Mouse (Mus musculus): ENCODE measurements around the gene Gpsm2. TPM values are rescaled to one million over a fixed set of nuclear protein-coding genes. Genes with fewer than 3 reads are reported as not detected.

Gpsm2 gene
- not detected in 2 replicates for polyA plus RNA-seq (2012; ENCODE audit: insufficient read depth, insufficient read length, low replicate concordance, missing spikeins)

DNA sequence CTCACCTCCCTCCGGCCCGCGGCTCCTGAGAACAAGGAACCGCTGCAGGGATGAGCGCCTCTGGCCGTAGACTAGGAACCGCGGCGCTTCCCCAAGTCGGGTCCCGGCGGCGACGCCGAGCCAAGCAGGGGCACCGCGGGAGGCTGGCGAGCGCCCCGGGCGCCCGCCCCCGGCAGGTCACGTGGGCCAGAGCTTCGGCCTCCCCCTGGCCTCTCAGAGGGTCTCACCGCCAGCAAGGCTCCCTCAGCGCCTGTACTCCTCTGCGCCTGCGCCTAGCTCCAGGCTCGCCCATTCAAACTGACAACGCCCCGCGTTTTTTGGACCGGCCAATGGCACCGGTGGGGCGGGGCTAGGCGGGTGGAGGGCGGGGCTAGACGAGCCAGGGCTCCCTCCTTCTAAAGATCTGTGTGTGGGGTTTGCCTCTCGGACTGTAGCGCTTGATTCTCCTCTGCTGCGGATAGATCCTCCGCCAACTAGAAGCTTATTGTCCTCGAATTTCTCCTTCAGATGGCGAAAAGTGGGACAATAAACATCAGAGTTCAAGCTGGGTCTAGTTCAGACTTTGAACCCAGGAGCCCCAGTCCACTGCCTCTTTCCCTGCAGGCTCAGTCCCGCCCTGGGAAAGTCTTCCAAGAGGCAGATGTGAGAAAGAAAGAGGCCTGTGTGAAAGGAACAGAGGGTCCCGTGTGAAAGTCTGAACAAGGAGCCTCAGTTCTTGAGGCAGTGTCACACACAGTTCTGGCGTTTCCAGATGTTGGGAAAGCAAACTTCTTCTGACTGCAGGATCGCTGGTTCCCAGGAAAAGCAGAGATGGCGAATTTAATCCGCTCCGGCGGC lies at the start of gene Gpsm2:
Gpsm2 (minus strand) TSS at position 274 of the 837 bp plus-strand sequence.
- H3K4me3 ChIP-seq (ENCODE audit: insufficient read depth, low read depth, low read length) = peak within 1 kb of the TSS; percentile 67
- 1% methylated on average over 53 of the region's 53 CpGs for WGBS
- peaks cover 3% of the 10 kb centered on the region for H3K4me1 ChIP-seq (ENCODE audit: control insufficient read depth, insufficient read depth, low read length)
- H3K27ac ChIP-seq (ENCODE audit: insufficient read depth, low read depth, low read length) = no peak within 1 kb of the TSS
- peak; percentile 57; the same call in 1 of the 2 replicates for TF ChIP-seq POLR2A (IDR thresholded peaks at IDR 0.05; ENCODE audit: insufficient read depth, low read depth, low read length)
- no peak for TF ChIP-seq CTCF (IDR thresholded peaks at IDR 0.05; ENCODE audit: insufficient read depth, low read depth, low read length)

DNA sequence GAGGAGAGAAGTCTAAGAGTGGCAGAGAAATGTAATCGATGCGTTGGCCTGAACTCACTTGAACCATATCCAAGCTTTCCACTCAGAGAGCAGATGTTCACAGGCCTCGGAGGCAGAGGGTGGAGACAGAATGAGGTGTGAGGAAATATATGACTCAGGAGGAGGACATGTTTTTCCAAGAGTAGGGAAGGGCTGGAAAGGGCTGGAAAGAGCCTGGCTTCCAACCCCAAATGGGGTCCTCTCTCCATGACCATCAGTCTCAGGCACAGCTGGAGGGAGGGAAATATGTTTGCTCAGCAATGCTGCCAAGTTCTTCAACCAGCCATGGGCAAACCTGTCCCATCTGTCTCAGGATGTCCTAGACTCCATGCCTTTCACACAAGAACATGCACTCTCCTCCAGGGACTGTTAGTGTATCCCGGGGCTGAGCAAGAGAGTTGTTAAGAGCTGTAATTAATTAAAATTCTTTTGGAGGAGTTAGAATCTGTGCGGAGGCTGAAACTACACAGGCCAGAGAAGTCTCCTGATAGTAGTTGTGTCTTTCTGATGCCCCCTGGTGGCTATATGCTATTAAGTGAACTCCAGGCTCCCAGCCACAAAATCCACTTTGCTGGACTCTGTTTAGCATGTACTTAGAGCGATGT lies 48.7 kb upstream of the Gpsm2 start:
- WGBS = 9% methylated on average over 6 of the region's 6 CpGs
- Histone ChIP-seq H3K4me3 (ENCODE audit: insufficient read depth, low read depth, low read length) (no peak overlapping the region), H3K4me1 (ENCODE audit: control insufficient read depth, insufficient read depth, low read length) (peaks cover 6% of the 10 kb centered on the region), H3K27ac (ENCODE audit: insufficient read depth, low read depth, low read length) (no peak overlapping the region)
- TF ChIP-seq POLR2A (IDR thresholded peaks at IDR 0.05; ENCODE audit: insufficient read depth, low read depth, low read length) (no peak), CTCF (IDR thresholded peaks at IDR 0.05; ENCODE audit: insufficient read depth, low read depth, low read length) (no peak)

DNA sequence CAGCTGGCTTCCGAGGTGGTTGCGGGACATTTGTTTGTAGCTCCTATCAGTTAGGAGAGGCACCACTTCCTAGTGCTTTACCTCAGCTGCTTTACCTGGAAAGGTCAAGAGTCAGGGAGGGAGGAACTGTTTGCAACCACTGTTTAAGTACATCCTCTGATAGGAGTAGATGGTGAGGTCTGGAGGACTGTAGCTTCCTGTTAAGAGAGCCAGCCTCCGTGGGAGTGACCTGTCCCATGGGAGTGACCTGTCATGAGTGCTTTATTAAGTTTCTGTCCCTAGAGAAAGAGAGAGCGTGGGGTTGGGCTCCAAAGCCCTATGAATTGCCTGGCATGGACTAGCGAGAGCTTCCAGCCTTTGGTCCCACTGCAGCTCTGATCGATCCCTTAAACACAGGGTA lies 47.4 kb upstream of the Gpsm2 start:
- H3K27ac ChIP-seq (ENCODE audit: insufficient read depth, low read depth, low read length) = no peak overlapping the region
- no peak for TF ChIP-seq CTCF (IDR thresholded peaks at IDR 0.05; ENCODE audit: insufficient read depth, low read depth, low read length)
- TF ChIP-seq POLR2A (IDR thresholded peaks at IDR 0.05; ENCODE audit: insufficient read depth, low read depth, low read length) = no peak
- H3K4me3 ChIP-seq (ENCODE audit: insufficient read depth, low read depth, low read length) = no peak overlapping the region
- peaks cover 6% of the 10 kb centered on the region for H3K4me1 ChIP-seq (ENCODE audit: control insufficient read depth, insufficient read depth, low read length)
- WGBS = 90% methylated on average over 6 of the region's 6 CpGs

DNA sequence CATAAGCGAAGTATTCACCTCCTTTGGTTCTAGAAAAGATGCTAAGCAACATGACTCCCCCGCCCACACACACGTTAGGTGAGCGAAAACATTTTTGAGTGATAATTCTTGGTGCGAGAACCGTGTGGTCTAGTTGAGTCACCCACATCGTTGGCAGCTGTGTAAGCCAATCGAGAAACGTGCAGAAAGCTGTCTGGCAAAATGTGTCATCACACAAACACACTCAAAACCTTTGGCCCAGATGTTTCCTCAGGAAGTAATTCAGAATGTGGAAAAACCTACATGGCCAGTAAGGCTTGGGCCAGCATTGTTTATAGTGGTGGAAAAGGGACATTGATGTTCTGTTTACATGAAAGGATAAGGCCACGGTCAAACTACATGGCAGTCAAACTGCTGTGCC lies 45.3 kb upstream of the Gpsm2 start:
- H3K4me1 ChIP-seq (ENCODE audit: control insufficient read depth, insufficient read depth, low read length) = peaks cover 10% of the 10 kb centered on the region
- 82% methylated on average over 10 of the region's 10 CpGs for WGBS
- H3K27ac ChIP-seq (ENCODE audit: insufficient read depth, low read depth, low read length) = no peak overlapping the region
- H3K4me3 ChIP-seq (ENCODE audit: insufficient read depth, low read depth, low read length) = no peak overlapping the region
- TF ChIP-seq POLR2A (IDR thresholded peaks at IDR 0.05; ENCODE audit: insufficient read depth, low read depth, low read length) = no peak
- TF ChIP-seq CTCF (IDR thresholded peaks at IDR 0.05; ENCODE audit: insufficient read depth, low read depth, low read length) = no peak

DNA sequence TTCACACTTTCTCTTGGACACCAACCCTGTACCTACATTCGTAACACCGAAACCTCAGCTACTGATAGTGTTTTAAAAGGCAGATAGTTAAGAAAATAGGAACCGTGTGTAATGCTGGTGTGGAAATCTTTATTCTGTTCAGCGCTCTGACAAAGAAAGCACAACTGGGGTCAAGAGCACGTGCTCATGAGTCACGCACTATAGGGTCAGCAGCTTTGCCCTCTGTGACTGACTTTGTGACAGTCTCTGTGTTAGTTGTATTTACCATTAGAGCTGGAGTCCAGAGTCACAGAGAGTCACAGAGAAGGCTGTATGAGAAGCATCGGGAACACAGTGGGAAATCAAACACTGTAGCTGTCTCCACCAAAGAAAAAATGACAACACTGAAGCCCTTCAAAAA lies 44.8 kb upstream of the Gpsm2 start:
- TF ChIP-seq POLR2A (IDR thresholded peaks at IDR 0.05; ENCODE audit: insufficient read depth, low read depth, low read length) = no peak
- TF ChIP-seq CTCF (IDR thresholded peaks at IDR 0.05; ENCODE audit: insufficient read depth, low read depth, low read length) = no peak
- Histone ChIP-seq H3K4me3 (ENCODE audit: insufficient read depth, low read depth, low read length) (no peak overlapping the region), H3K4me1 (ENCODE audit: control insufficient read depth, insufficient read depth, low read length) (peaks cover 7% of the 10 kb centered on the region; the same call in 1 of the 2 replicates), H3K27ac (ENCODE audit: insufficient read depth, low read depth, low read length) (no peak overlapping the region)
- 94% methylated on average over 7 of the region's 7 CpGs for WGBS

DNA sequence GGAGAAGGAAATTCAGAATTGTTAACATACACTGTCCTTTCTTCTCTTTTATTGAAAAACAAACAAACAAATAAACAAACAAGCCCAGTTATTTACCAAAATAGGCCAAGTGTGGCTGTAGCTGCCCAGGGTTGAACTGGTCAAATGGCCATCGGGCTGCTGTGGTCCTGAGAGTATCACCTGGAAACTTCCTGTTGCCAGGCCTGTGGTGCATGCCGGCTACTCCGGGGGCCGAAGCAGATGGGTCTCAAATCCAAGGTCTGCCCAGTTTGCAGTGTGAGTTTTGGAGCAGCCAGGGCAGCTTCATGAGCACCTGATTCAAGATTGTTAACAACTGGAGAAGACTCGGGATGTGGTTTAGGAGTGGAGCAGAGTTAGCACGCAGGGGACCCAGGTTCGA lies 43.4 kb upstream of the Gpsm2 start:
- Histone ChIP-seq H3K27ac (ENCODE audit: insufficient read depth, low read depth, low read length) (no peak overlapping the region), H3K4me1 (ENCODE audit: control insufficient read depth, insufficient read depth, low read length) (peaks cover 4% of the 10 kb centered on the region; the same call in 1 of the 2 replicates), H3K4me3 (ENCODE audit: insufficient read depth, low read depth, low read length) (no peak overlapping the region)
- TF ChIP-seq CTCF (IDR thresholded peaks at IDR 0.05; ENCODE audit: insufficient read depth, low read depth, low read length) (no peak), POLR2A (IDR thresholded peaks at IDR 0.05; ENCODE audit: insufficient read depth, low read depth, low read length) (no peak)
- 94% methylated on average over 7 of the region's 7 CpGs for WGBS

DNA sequence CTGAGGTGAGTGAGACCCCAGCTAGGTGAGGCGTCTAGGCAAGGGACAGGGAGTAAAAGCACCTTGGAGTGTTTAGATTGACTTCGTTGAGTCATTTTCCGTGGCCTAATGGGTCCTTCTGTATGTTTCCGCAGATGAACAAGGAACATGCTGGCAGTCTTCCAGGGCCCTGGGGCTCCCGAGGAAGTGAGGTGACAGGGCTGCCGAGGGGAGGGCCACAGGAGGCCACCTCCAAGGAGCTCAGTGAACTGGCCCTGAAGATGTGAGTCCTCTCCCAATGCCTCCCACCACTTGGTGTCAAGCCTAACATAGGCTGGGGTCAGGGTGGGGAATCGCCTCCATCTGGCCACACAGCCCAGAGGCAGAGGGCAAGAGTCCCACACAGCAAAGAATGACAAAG lies 42.9 kb upstream of the Gpsm2 start:
- H3K4me3 ChIP-seq (ENCODE audit: insufficient read depth, low read depth, low read length) = no peak overlapping the region
- H3K4me1 ChIP-seq (ENCODE audit: control insufficient read depth, insufficient read depth, low read length) = peaks cover 4% of the 10 kb centered on the region; the same call in 1 of the 2 replicates
- WGBS = 42% methylated on average over 7 of the region's 7 CpGs

DNA sequence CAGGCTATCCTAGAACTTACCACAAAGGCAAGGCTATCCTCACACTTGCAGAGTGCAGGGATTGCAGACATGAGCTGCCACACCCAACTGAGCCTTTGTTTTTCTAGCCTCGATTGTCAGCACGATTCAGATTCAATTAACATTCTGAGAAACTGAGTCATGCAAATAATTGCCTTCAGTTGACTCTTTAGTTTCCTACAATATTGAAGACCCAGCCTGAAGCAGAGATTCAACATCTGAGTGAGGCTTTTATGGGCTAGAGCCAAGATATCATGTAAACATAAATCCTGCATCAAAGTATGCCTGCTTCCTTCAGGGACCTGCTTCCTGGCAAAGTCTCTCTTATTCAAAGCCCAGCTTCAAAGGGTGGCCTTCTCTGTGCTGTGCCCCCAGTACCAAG lies 41.6 kb upstream of the Gpsm2 start:
- TF ChIP-seq POLR2A (IDR thresholded peaks at IDR 0.05; ENCODE audit: insufficient read depth, low read depth, low read length) = no peak
- TF ChIP-seq CTCF (IDR thresholded peaks at IDR 0.05; ENCODE audit: insufficient read depth, low read depth, low read length) = no peak
- 78% methylated on average over 2 of the region's 2 CpGs for WGBS

More for the DNA sequence above, 42.9 kb upstream of the Gpsm2 start:
- TF ChIP-seq CTCF (IDR thresholded peaks at IDR 0.05; ENCODE audit: insufficient read depth, low read depth, low read length) = no peak
- no peak for TF ChIP-seq POLR2A (IDR thresholded peaks at IDR 0.05; ENCODE audit: insufficient read depth, low read depth, low read length)
- H3K27ac ChIP-seq (ENCODE audit: insufficient read depth, low read depth, low read length) = no peak overlapping the region

DNA sequence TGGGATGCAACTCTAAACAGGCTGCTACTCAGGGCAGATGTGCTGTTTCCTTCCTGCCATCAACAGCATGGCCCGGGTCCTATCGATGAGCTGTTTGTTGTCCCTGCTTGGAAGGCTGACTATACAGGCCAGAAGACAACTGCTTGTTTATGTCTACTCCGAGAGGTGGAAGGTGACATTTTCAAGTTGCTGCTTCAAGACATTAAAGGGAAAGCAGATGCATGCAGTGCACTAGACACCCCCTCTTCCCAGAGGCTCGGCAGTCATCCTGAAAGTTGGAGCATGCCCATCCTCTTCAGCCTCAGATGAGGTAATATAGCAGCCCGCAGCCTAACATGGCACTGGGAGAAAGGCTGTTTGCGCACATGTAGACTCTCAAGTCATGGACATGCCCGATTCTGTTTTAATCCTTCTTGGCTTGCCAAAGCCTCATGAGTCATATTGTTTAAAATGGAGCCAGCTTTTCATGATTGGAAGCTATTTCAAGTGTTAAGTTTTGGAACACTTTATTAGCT lies 40.5 kb upstream of the Gpsm2 start:
- 61% methylated on average over 7 of the region's 7 CpGs for WGBS
- peaks cover 9% of the 10 kb centered on the region; the same call in 1 of the 2 replicates for H3K4me1 ChIP-seq (ENCODE audit: control insufficient read depth, insufficient read depth, low read length)
- TF ChIP-seq POLR2A (IDR thresholded peaks at IDR 0.05; ENCODE audit: insufficient read depth, low read depth, low read length) (no peak), CTCF (IDR thresholded peaks at IDR 0.05; ENCODE audit: insufficient read depth, low read depth, low read length) (no peak)
- no peak overlapping the region for H3K27ac ChIP-seq (ENCODE audit: insufficient read depth, low read depth, low read length)
- H3K4me3 ChIP-seq (ENCODE audit: insufficient read depth, low read depth, low read length) = no peak overlapping the region

More for the DNA sequence above, 41.6 kb upstream of the Gpsm2 start:
- Histone ChIP-seq H3K27ac (ENCODE audit: insufficient read depth, low read depth, low read length) (no peak overlapping the region), H3K4me3 (ENCODE audit: insufficient read depth, low read depth, low read length) (no peak overlapping the region), H3K4me1 (ENCODE audit: control insufficient read depth, insufficient read depth, low read length) (peaks cover 4% of the 10 kb centered on the region; the same call in 1 of the 2 replicates)
